ENCODE assay signal across 8 mouse cellular contexts in genomic region chr1:73962049-73962448, GRCm38 (mm10).
DNase-seq lines count a peak whose midpoint lies in the region; ATAC-seq and TF ChIP-seq lines count a peak whose summit lies in the region.

No protein-coding gene starts in this region.

- H3K9ac ChIP-seq in embryonic facial prominence, embryonic 13.5 days = 0 out of 2 replicates have a peak overlapping the region, but pooled peaks have one; percentile 58
- peak overlapping the region; percentile 50; the same call in 1 of the 2 replicates for H3K9ac ChIP-seq in lung, embryonic 14.5 days
- H3K9ac ChIP-seq in stomach, embryonic 16.5 days (ENCODE audit: low read length) = peak overlapping the region; percentile 74

- no peaks in the 10 kb centered on the region for H3K9me3 ChIP-seq in embryonic facial prominence, embryonic 13.5 days
- H3K9me3 ChIP-seq in embryonic facial prominence, embryonic 10.5 days = no peaks in the 10 kb centered on the region
- H3K9me3 ChIP-seq in lung, embryonic 14.5 days (ENCODE audit: low read depth, low read length) = no peaks in the 10 kb centered on the region
- H3K9me3 ChIP-seq in stomach, embryonic 16.5 days (replicated peaks; ENCODE audit: control insufficient read depth, low read length) = no peaks in the 10 kb centered on the region

- 93% methylated on average over 5 of the region's 5 CpGs for WGBS in embryonic facial prominence, embryonic 13.5 days
- WGBS in embryonic facial prominence, embryonic 10.5 days = 92% methylated on average over 5 of the region's 5 CpGs
- 88% methylated on average over 5 of the region's 5 CpGs for WGBS in lung, embryonic 14.5 days
- 82% methylated on average over 5 of the region's 5 CpGs for WGBS in stomach, embryonic 16.5 days

- H3K4me1 ChIP-seq in embryonic facial prominence, embryonic 13.5 days = peaks cover 42% of the 10 kb centered on the region
- H3K4me1 ChIP-seq in embryonic facial prominence, embryonic 10.5 days = peaks cover 54% of the 10 kb centered on the region
- H3K4me1 ChIP-seq in lung, embryonic 14.5 days (ENCODE audit: insufficient read depth) = peaks cover 44% of the 10 kb centered on the region
- H3K4me1 ChIP-seq in stomach, embryonic 16.5 days (ENCODE audit: control insufficient read depth, insufficient read depth, low read length) = peaks cover 66% of the 10 kb centered on the region

- H3K4me3 ChIP-seq in embryonic facial prominence, embryonic 13.5 days = no peak overlapping the region
- no peak overlapping the region; the same call in 1 of the 2 replicates for H3K4me3 ChIP-seq in embryonic facial prominence, embryonic 10.5 days
- peak overlapping the region; percentile 33 for H3K4me3 ChIP-seq in lung, embryonic 14.5 days (ENCODE audit: low read depth, low read length)
- H3K4me3 ChIP-seq in stomach, embryonic 16.5 days (replicated peaks; ENCODE audit: low read length) = peak overlapping the region; percentile 49

- no peak for TF ChIP-seq CTCF in lung, embryonic 14.5 days (IDR thresholded peaks at IDR 0.05; ENCODE audit: low read depth)

- no peaks in the 10 kb centered on the region for H3K27me3 ChIP-seq in embryonic facial prominence, embryonic 13.5 days
- no peaks in the 10 kb centered on the region for H3K27me3 ChIP-seq in embryonic facial prominence, embryonic 10.5 days (replicated peaks; ENCODE audit: low read depth, poor library complexity, severe bottlenecking)
- no peaks in the 10 kb centered on the region for H3K27me3 ChIP-seq in lung, embryonic 14.5 days (ENCODE audit: insufficient read depth, low read length)
- no peaks in the 10 kb centered on the region for H3K27me3 ChIP-seq in stomach, embryonic 16.5 days (ENCODE audit: control insufficient read depth, insufficient read depth, low read length)

- H3K4me2 ChIP-seq in embryonic facial prominence, embryonic 13.5 days = peak overlapping the region; percentile 37
- H3K4me2 ChIP-seq in lung, embryonic 14.5 days = peak overlapping the region; percentile 61
- H3K4me2 ChIP-seq in stomach, embryonic 16.5 days (ENCODE audit: low read depth, low read length) = peak overlapping the region; percentile 68

- DNase-seq in embryonic facial prominence, embryonic 10.5 days (ENCODE audit: low spot score) = no peak
- DNase-seq in lung, embryonic 14.5 days = no peak
- no peak for DNase-seq in lung, postnatal 25 days (ENCODE audit: low spot score)
- DNase-seq in kidney, postnatal 36 days = peak; percentile 47 to 61
- DNase-seq in thymus, postnatal 36 days = no peak
- no peak for DNase-seq in spleen, postnatal 14 days (ENCODE audit: low spot score in 2 of 2)

- ATAC-seq in embryonic facial prominence, embryonic 13.5 days (ENCODE audit: insufficient number of reproducible peaks, insufficient read depth, low FRiP score, low TSS enrichment, low read depth) = no peak
- no peak for ATAC-seq in lung, embryonic 14.5 days (ENCODE audit: insufficient read depth)
- ATAC-seq in stomach, embryonic 16.5 days (ENCODE audit: insufficient read depth, low FRiP score) = no peak

- peak overlapping the region; percentile 90 for H3K27ac ChIP-seq in embryonic facial prominence, embryonic 13.5 days
- no peak overlapping the region; the same call in 1 of the 2 replicates for H3K27ac ChIP-seq in embryonic facial prominence, embryonic 10.5 days (replicated peaks)
- H3K27ac ChIP-seq in lung, embryonic 14.5 days (ENCODE audit: low read depth) = peak overlapping the region; percentile 97; the same call in 1 of the 2 replicates
- peak overlapping the region; percentile 96 for H3K27ac ChIP-seq in stomach, embryonic 16.5 days (ENCODE audit: low read length)

- peaks cover 15% of the 10 kb centered on the region for H3K36me3 ChIP-seq in embryonic facial prominence, embryonic 13.5 days
- peaks cover 14% of the 10 kb centered on the region for H3K36me3 ChIP-seq in embryonic facial prominence, embryonic 10.5 days (replicated peaks)
- H3K36me3 ChIP-seq in lung, embryonic 14.5 days (ENCODE audit: insufficient read depth) = peaks cover 25% of the 10 kb centered on the region; the same call in 1 of the 2 replicates
- no peaks in the 10 kb centered on the region for H3K36me3 ChIP-seq in stomach, embryonic 16.5 days (ENCODE audit: control insufficient read depth, insufficient read depth, low read length)

Comparison
In these comparisons a context has a peak if more than half of its experiments do, and no peak if none do; other contexts are left out.
1. H3K4me3 ChIP-seq: peak in lung, embryonic 14.5 days (single experiment) and stomach, embryonic 16.5 days (single experiment); none in embryonic facial prominence, embryonic 13.5 days (single experiment) and embryonic facial prominence, embryonic 10.5 days (single experiment).
2. DNase-seq: peak in kidney, postnatal 36 days (2 of 2); none in embryonic facial prominence, embryonic 10.5 days (single experiment), lung, embryonic 14.5 days (single experiment), lung, postnatal 25 days (single experiment), thymus, postnatal 36 days (0 of 2) and spleen, postnatal 14 days (0 of 2).
3. Peak in every context shown above with its lines, with median percentiles within 50 percentile points of each other: H3K4me2 ChIP-seq and H3K9ac ChIP-seq.